Mouse (Mus musculus): ENCODE data around the gene Kng1. TPM values are rescaled to one million over a fixed set of nuclear protein-coding genes. Genes with fewer than 3 reads are reported as not detected.
A peak's percentile ranks its signal among the peaks of the same experiment; 100 is the strongest.
"Not testable (repeated sequence)": the region's sequence is repeated elsewhere in the genome, so short reads cannot be mapped to it uniquely, and the experiment has no call there.

Kng1 gene
- 1 to 10 TPM in 1 of 2 experiments, under 1 TPM in 1; 0.60 to 1.1 TPM for total RNA-seq (2021)
- long read RNA-seq, experiment 1 = 0 reads
- long read RNA-seq, experiment 2, partial matches to known transcripts = 0 of 3 reads
- long read RNA-seq, experiment 2, other reads (novel, unspliced or antisense) = 2 of 3 reads

- not testable (repeated sequence) for DNase-seq (ENCODE audit: low spot score in 2 of 2)
Measured at GRCm38 (mm10) chr16:23057668-23058447, at the start of gene Kng1. Gene Kng1, plus strand, starts transcription at chr16:23057865.

GRCm38 (mm10) chr16:23013786-23014185 is 43.9 kb upstream of the Kng1 start:
- not testable (repeated sequence) for DNase-seq (ENCODE audit: low spot score in 2 of 2)

- DNase-seq (ENCODE audit: low spot score in 2 of 2) = not testable (repeated sequence)
Measured at GRCm38 (mm10) chr16:23014645-23015044, 43.0 kb upstream of the Kng1 start.

- not testable (repeated sequence) for DNase-seq (ENCODE audit: low spot score in 2 of 2)
Measured at GRCm38 (mm10) chr16:23020571-23020970, 37.1 kb upstream of the Kng1 start.

- no peak for DNase-seq (ENCODE audit: low spot score in 2 of 2)
Measured at GRCm38 (mm10) chr16:23025111-23025510, 32.6 kb upstream of the Kng1 start.

GRCm38 (mm10) chr16:23026582-23026981 is 31.1 kb upstream of the Kng1 start:
- no peak for DNase-seq (ENCODE audit: low spot score in 2 of 2)

- DNase-seq (ENCODE audit: low spot score in 2 of 2) = not testable (repeated sequence)
Measured at GRCm38 (mm10) chr16:23027341-23027740, 30.3 kb upstream of the Kng1 start.

- DNase-seq (ENCODE audit: low spot score in 2 of 2) = not testable (repeated sequence)
Measured at GRCm38 (mm10) chr16:23028966-23029600, 28.6 kb upstream of the Kng1 start, which contains the start of gene Kng2. Gene Kng2, minus strand, starts transcription at chr16:23029482.

- no peak for DNase-seq (ENCODE audit: low spot score in 2 of 2)
Measured at GRCm38 (mm10) chr16:23030673-23031435, 26.8 kb upstream of the Kng1 start.

- DNase-seq (ENCODE audit: low spot score in 2 of 2) = no peak
Measured at GRCm38 (mm10) chr16:23033673-23034072, 24.0 kb upstream of the Kng1 start.

- no peak for DNase-seq (ENCODE audit: low spot score in 2 of 2)
Measured at GRCm38 (mm10) chr16:23037744-23038143, 19.9 kb upstream of the Kng1 start.

GRCm38 (mm10) chr16:23039281-23039680 is 18.4 kb upstream of the Kng1 start:
- no peak for DNase-seq (ENCODE audit: low spot score in 2 of 2)

GRCm38 (mm10) chr16:23040876-23041275 is 16.8 kb upstream of the Kng1 start:
- no peak for DNase-seq (ENCODE audit: low spot score in 2 of 2)

GRCm38 (mm10) chr16:23046319-23046718 is 11.3 kb upstream of the Kng1 start:
- peak in 1 of 2 experiments; percentile 13 for DNase-seq (ENCODE audit: low spot score in 2 of 2)

GRCm38 (mm10) chr16:23059630-23060029 is 2.0 kb downstream of the Kng1 start:
- not testable (repeated sequence) for DNase-seq (ENCODE audit: low spot score in 2 of 2)

GRCm38 (mm10) chr16:23060781-23061325 is 3.2 kb downstream of the Kng1 start:
- DNase-seq (ENCODE audit: low spot score in 2 of 2) = not testable (repeated sequence)

- DNase-seq (ENCODE audit: low spot score in 2 of 2) = peak in 1 of 2 experiments; percentile 17
Measured at GRCm38 (mm10) chr16:23077516-23077915, 19.9 kb downstream of the Kng1 start.

- not testable (repeated sequence) for DNase-seq (ENCODE audit: low spot score in 2 of 2)
Measured at GRCm38 (mm10) chr16:23087159-23087558, 29.5 kb downstream of the Kng1 start.

- DNase-seq (ENCODE audit: low spot score in 2 of 2) = not testable (repeated sequence)
Measured at GRCm38 (mm10) chr16:23087712-23088111, 30.0 kb downstream of the Kng1 start.

- DNase-seq (ENCODE audit: low spot score in 2 of 2) = not testable (repeated sequence)
Measured at GRCm38 (mm10) chr16:23088491-23088890, 30.8 kb downstream of the Kng1 start.

- not testable (repeated sequence) for DNase-seq (ENCODE audit: low spot score in 2 of 2)
Measured at GRCm38 (mm10) chr16:23091345-23091744, 33.7 kb downstream of the Kng1 start.

Data from adrenal gland, adult 18-20 months (tissue).